Comparison of ENCODE assay signal across 26 mouse cellular contexts in genomic region chr17:8976745-8977144, GRCm38 (mm10). TPM values are rescaled to one million over a fixed set of nuclear protein-coding genes. Genes with fewer than 3 reads are reported as not detected.
DNase-seq lines count a peak whose midpoint lies in the region; ATAC-seq and TF ChIP-seq lines count a peak whose summit lies in the region.
"Had no signal": no experiment of that assay in that cellular context is flagged by ENCODE, and none has a peak within 500 bp of the region (broad histone marks: within the 10 kb centered on the region; RNA-seq: fewer than 3 reads in every experiment).

No protein-coding gene starts in this region.

- no peak for TF ChIP-seq CTCF in layer of hippocampus, adult 2 months (conservative IDR thresholded peaks at IDR 0.05)

- no peak overlapping the region for H3K27ac ChIP-seq in forebrain, embryonic 11.5 days (ENCODE audit: low read depth, low read length)
- no peak overlapping the region for H3K27ac ChIP-seq in forebrain, embryonic 16.5 days (ENCODE audit: low read length)
- peak overlapping the region; percentile 33 for H3K27ac ChIP-seq in layer of hippocampus, adult 2 months
- H3K27ac ChIP-seq: embryonic facial prominence, embryonic 13.5 days; embryonic facial prominence, embryonic 15.5 days; forebrain, embryonic 10.5 days; forebrain, embryonic 13.5 days; forebrain, embryonic 15.5 days had no signal

- no peak overlapping the region for H3K4me3 ChIP-seq in forebrain, embryonic 11.5 days (ENCODE audit: low read depth, low read length)
- H3K4me3 ChIP-seq in forebrain, embryonic 16.5 days (replicated peaks; ENCODE audit: low read length): no peak overlapping the region
- no peak overlapping the region for H3K4me3 ChIP-seq in layer of hippocampus, adult 2 months
- H3K4me3 ChIP-seq: embryonic facial prominence, embryonic 13.5 days; embryonic facial prominence, embryonic 15.5 days; erythroblast, embryonic 14.5 days; forebrain, embryonic 10.5 days; forebrain, embryonic 13.5 days; forebrain, embryonic 15.5 days had no signal

- WGBS in forebrain, embryonic 11.5 days: 91% methylated on average over 6 of the region's 6 CpGs
- WGBS in forebrain, embryonic 16.5 days: 85% methylated on average over 6 of the region's 6 CpGs

- H3K27me3 ChIP-seq in forebrain, embryonic 11.5 days (ENCODE audit: control insufficient read depth, insufficient read depth, low read length): no peaks in the 10 kb centered on the region
- H3K27me3 ChIP-seq in forebrain, embryonic 16.5 days (replicated peaks; ENCODE audit: control insufficient read depth, insufficient read depth, low read length): no peaks in the 10 kb centered on the region
- H3K27me3 ChIP-seq: embryonic facial prominence, embryonic 13.5 days; embryonic facial prominence, embryonic 15.5 days; forebrain, embryonic 13.5 days; forebrain, embryonic 15.5 days had no signal

- H3K9me3 ChIP-seq in forebrain, embryonic 11.5 days (ENCODE audit: control insufficient read depth, low read length): no peaks in the 10 kb centered on the region
- H3K9me3 ChIP-seq in forebrain, embryonic 16.5 days (ENCODE audit: control insufficient read depth, low read length): no peaks in the 10 kb centered on the region
- H3K9me3 ChIP-seq: embryonic facial prominence, embryonic 13.5 days; embryonic facial prominence, embryonic 15.5 days; forebrain, embryonic 10.5 days; forebrain, embryonic 13.5 days; forebrain, embryonic 15.5 days had no signal

- no peak for ATAC-seq in forebrain, embryonic 11.5 days (replicated peaks; ENCODE audit: low FRiP score)
- ATAC-seq in forebrain, embryonic 16.5 days: no peak
- ATAC-seq: activated CD4-positive, CD25-positive, alpha-beta regulatory T cell, adult 4 months; CD4-positive, CD25-positive, alpha-beta regulatory T cell, adult 4 months; forebrain, embryonic 13.5 days; forebrain, embryonic 15.5 days; Patski had no signal

- H3K4me2 ChIP-seq in forebrain, embryonic 11.5 days (ENCODE audit: low read depth, low read length, severe bottlenecking): no peak overlapping the region
- H3K4me2 ChIP-seq in forebrain, embryonic 16.5 days (ENCODE audit: low read length): no peak overlapping the region
- H3K4me2 ChIP-seq: embryonic facial prominence, embryonic 13.5 days; embryonic facial prominence, embryonic 15.5 days; forebrain, embryonic 13.5 days; forebrain, embryonic 15.5 days had no signal

- H3K4me1 ChIP-seq in forebrain, embryonic 11.5 days (replicated peaks; ENCODE audit: control insufficient read depth, insufficient read depth, low read length): peaks cover 3% of the 10 kb centered on the region; the same call in 1 of the 2 replicates
- H3K4me1 ChIP-seq in forebrain, embryonic 16.5 days (replicated peaks; ENCODE audit: control insufficient read depth, insufficient read depth, low read length): peaks cover 14% of the 10 kb centered on the region
- H3K4me1 ChIP-seq: embryonic facial prominence, embryonic 15.5 days had no signal

- H3K36me3 ChIP-seq in forebrain, embryonic 11.5 days (ENCODE audit: control insufficient read depth, insufficient read depth, low read length): no peaks in the 10 kb centered on the region
- H3K36me3 ChIP-seq in forebrain, embryonic 16.5 days (ENCODE audit: control insufficient read depth, insufficient read depth): peaks cover 14% of the 10 kb centered on the region; the same call in 1 of the 2 replicates
- H3K36me3 ChIP-seq: embryonic facial prominence, embryonic 15.5 days; G1E had no signal

- no peak overlapping the region for H3K9ac ChIP-seq in forebrain, embryonic 11.5 days (ENCODE audit: low read length)
- no peak overlapping the region for H3K9ac ChIP-seq in forebrain, embryonic 16.5 days (replicated peaks; ENCODE audit: low read depth, low read length)
- H3K9ac ChIP-seq: embryonic facial prominence, embryonic 13.5 days; embryonic facial prominence, embryonic 15.5 days; forebrain, embryonic 13.5 days; forebrain, embryonic 15.5 days had no signal

- DNase-seq in forebrain, embryonic 11.5 days (ENCODE audit: low spot score): peak; percentile 11
- DNase-seq in layer of hippocampus, adult 2 months (ENCODE audit: low spot score in 2 of 2): no peak
- DNase-seq in layer of hippocampus, adult 9-10 months (ENCODE audit: low spot score): no peak
- peak; percentile 41 for DNase-seq in brain, adult 2 months (ENCODE audit: low read depth, low spot score)
- DNase-seq: adrenal gland, adult 8-10 months; adrenal gland, postnatal 14 days; adrenal gland, postnatal 36 days; B cell, adult 2 months; cerebellum, adult 11 months; cerebellum, adult 18-20 months; cerebellum, adult 8-10 months; cerebellum, adult 9-11 months; cerebellum, postnatal 14 days; cerebellum, postnatal 36 days; embryo, embryonic 11 days had no signal

RNA-seq across cellular contexts. Expression of gene 1700010I14Rik, which starts 11.4 kb away (rescaled TPM):
- 2.6 and 2.9 TPM in 2 replicates for polyA plus RNA-seq in forebrain, embryonic 11.5 days (2014; fragmentation: Nextera tagmentation; extraction: Ambion mirVana)
- 1.2 and 1.5 TPM in 2 replicates for polyA plus RNA-seq in forebrain, embryonic 16.5 days (2015; fragmentation: Nextera tagmentation; extraction: Ambion mirVana)
- total RNA-seq in layer of hippocampus, adult 2 months (2021): 1 to 10 TPM; 1.7 to 2.0 TPM
- total RNA-seq: G1E had no signal
- polyA plus RNA-seq: erythroblast, embryonic 14.5 days; G1E had no signal

Comparison
In these comparisons a context has a peak if more than half of its experiments do, and no peak if none do; other contexts are left out.
1. DNase-seq: peak in forebrain, embryonic 11.5 days (single experiment) and brain, adult 2 months (single experiment); none in layer of hippocampus, adult 2 months (0 of 2) and layer of hippocampus, adult 9-10 months (single experiment).